Mouse (Mus musculus): ENCODE data around the gene 2010300C02Rik. TPM values are rescaled to one million over a fixed set of nuclear protein-coding genes. Genes with fewer than 3 reads are reported as not detected.
A peak's percentile ranks its signal among the peaks of the same experiment; 100 is the strongest.

2010300C02Rik gene
- polyA plus RNA-seq, 1 experiment from 2014 or later: 1.1 TPM

- no peak for ATAC-seq (ENCODE audit: low FRiP score)
- H3K4me3 ChIP-seq (replicated peaks): no peak overlapping the region
- H3K36me3 ChIP-seq (replicated peaks): no peaks in the 10 kb centered on the region
- H3K4me2 ChIP-seq: no peak overlapping the region
- 74% methylated on average over 4 of the region's 4 CpGs for WGBS
- no peak overlapping the region for H3K9ac ChIP-seq
- H3K27me3 ChIP-seq: no peaks in the 10 kb centered on the region
- no peak overlapping the region for H3K27ac ChIP-seq
- H3K9me3 ChIP-seq: no peaks in the 10 kb centered on the region
- 0 out of 2 replicates have a peak, but pooled peaks cover 4% of the 10 kb centered on the region for H3K4me1 ChIP-seq
Observed at GRCm38 (mm10) chr1:37702326-37702725, 17.6 kb downstream of the 2010300C02Rik start.

GRCm38 (mm10) chr1:37698852-37699439, 20.9 kb downstream of the 2010300C02Rik start:
- no peak overlapping the region for H3K27ac ChIP-seq
- no peak overlapping the region for H3K4me3 ChIP-seq (replicated peaks)
- no peaks in the 10 kb centered on the region for H3K36me3 ChIP-seq (replicated peaks)
- ATAC-seq (ENCODE audit: low FRiP score): no peak
- H3K27me3 ChIP-seq: no peaks in the 10 kb centered on the region
- no peaks in the 10 kb centered on the region for H3K9me3 ChIP-seq
- no peak overlapping the region for H3K4me2 ChIP-seq
- WGBS: 78% methylated on average over 5 of the region's 5 CpGs
- H3K9ac ChIP-seq: no peak overlapping the region
- H3K4me1 ChIP-seq: 0 out of 2 replicates have a peak, but pooled peaks cover 4% of the 10 kb centered on the region

- H3K27ac ChIP-seq: no peak overlapping the region
- H3K27me3 ChIP-seq: no peaks in the 10 kb centered on the region
- no peak overlapping the region for H3K4me3 ChIP-seq (replicated peaks)
- H3K36me3 ChIP-seq (replicated peaks): no peaks in the 10 kb centered on the region
- H3K4me1 ChIP-seq: 0 out of 2 replicates have a peak, but pooled peaks cover 4% of the 10 kb centered on the region
- H3K4me2 ChIP-seq: no peak overlapping the region
- no peaks in the 10 kb centered on the region for H3K9me3 ChIP-seq
- WGBS: 74% methylated on average over 8 of the region's 8 CpGs
- no peak overlapping the region for H3K9ac ChIP-seq
- peak; percentile 58; the same call in 1 of the 2 replicates for ATAC-seq (ENCODE audit: low FRiP score)
Observed at GRCm38 (mm10) chr1:37698186-37698839, 21.6 kb downstream of the 2010300C02Rik start.

- WGBS: 91% methylated on average over 3 of the region's 3 CpGs
- no peak for ATAC-seq (ENCODE audit: low FRiP score)
- Histone ChIP-seq H3K4me1 (0 out of 2 replicates have a peak, but pooled peaks cover 4% of the 10 kb centered on the region), H3K36me3 (replicated peaks) (no peaks in the 10 kb centered on the region), H3K27ac (no peak overlapping the region), H3K9me3 (no peaks in the 10 kb centered on the region), H3K9ac (no peak overlapping the region), H3K4me3 (replicated peaks) (no peak overlapping the region), H3K4me2 (no peak overlapping the region), H3K27me3 (no peaks in the 10 kb centered on the region)
Observed at GRCm38 (mm10) chr1:37696918-37697317, 23.0 kb downstream of the 2010300C02Rik start.

GRCm38 (mm10) chr1:37695732-37696131, 24.2 kb downstream of the 2010300C02Rik start:
- 94% methylated on average over 9 of the region's 9 CpGs for WGBS
- no peaks in the 10 kb centered on the region for H3K9me3 ChIP-seq
- H3K27ac ChIP-seq: no peak overlapping the region
- no peak for ATAC-seq (ENCODE audit: low FRiP score)
- 0 out of 2 replicates have a peak, but pooled peaks cover 4% of the 10 kb centered on the region for H3K4me1 ChIP-seq
- H3K4me2 ChIP-seq: no peak overlapping the region
- no peaks in the 10 kb centered on the region for H3K27me3 ChIP-seq
- H3K4me3 ChIP-seq (replicated peaks): no peak overlapping the region
- no peaks in the 10 kb centered on the region for H3K36me3 ChIP-seq (replicated peaks)
- H3K9ac ChIP-seq: no peak overlapping the region

DNA sequence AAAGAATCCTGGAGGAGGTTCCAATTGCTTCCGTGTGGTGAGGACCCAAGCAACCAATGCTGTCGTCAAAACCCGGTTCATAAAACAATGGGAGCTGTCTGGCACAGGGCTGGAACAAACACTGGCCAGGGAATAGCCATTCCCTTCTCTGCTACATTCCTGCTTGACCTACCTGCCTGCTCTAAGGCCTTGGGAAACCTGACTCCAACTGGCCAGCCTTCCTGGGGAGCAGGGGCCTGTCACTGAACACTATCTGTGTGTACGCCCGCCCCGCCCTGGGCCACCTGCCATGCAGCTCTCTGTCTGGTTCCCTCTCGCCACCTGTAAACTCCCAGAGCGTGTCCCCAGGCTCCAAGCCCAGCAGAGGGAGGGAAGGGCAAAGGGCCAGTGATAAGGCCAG, 25.5 kb downstream of the 2010300C02Rik start:
- 31% methylated on average over 8 of the region's 8 CpGs for WGBS
- H3K9me3 ChIP-seq: no peaks in the 10 kb centered on the region
- 0 out of 2 replicates have a peak, but pooled peaks cover 4% of the 10 kb centered on the region for H3K4me1 ChIP-seq
- H3K27ac ChIP-seq: no peak overlapping the region
- H3K27me3 ChIP-seq: no peaks in the 10 kb centered on the region
- no peaks in the 10 kb centered on the region for H3K36me3 ChIP-seq (replicated peaks)
- H3K4me3 ChIP-seq (replicated peaks): no peak overlapping the region
- no peak overlapping the region for H3K4me2 ChIP-seq
- H3K9ac ChIP-seq: no peak overlapping the region
- ATAC-seq (ENCODE audit: low FRiP score): no peak

DNA sequence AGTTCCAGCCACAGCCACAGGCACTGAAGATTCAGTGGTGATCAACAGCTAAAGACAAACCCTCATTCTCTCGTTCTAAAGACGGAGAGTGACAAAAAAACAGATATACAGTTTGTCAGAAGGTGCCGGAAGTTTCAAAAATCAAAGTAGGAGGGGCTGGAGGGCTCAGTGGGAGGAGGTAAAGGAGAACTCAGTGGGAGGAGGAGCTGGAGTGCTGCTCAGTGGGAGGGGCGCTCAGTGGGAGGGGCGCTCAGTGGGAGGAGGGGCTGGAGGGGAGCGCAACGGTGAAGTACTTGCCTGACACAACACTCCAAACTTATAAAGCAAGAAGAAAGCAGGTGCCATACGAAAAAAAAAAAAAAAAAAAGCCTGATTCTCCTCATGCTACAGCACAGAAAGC, 28.7 kb downstream of the 2010300C02Rik start:
- no peak for ATAC-seq (ENCODE audit: low FRiP score)
- Histone ChIP-seq H3K27ac (no peak overlapping the region), H3K4me1 (peaks cover 3% of the 10 kb centered on the region; the same call in 1 of the 2 replicates), H3K4me2 (no peak overlapping the region), H3K9ac (no peak overlapping the region), H3K4me3 (replicated peaks) (no peak overlapping the region), H3K36me3 (replicated peaks) (no peaks in the 10 kb centered on the region), H3K27me3 (no peaks in the 10 kb centered on the region), H3K9me3 (no peaks in the 10 kb centered on the region)
- 49% methylated on average over 8 of the region's 8 CpGs for WGBS

DNA sequence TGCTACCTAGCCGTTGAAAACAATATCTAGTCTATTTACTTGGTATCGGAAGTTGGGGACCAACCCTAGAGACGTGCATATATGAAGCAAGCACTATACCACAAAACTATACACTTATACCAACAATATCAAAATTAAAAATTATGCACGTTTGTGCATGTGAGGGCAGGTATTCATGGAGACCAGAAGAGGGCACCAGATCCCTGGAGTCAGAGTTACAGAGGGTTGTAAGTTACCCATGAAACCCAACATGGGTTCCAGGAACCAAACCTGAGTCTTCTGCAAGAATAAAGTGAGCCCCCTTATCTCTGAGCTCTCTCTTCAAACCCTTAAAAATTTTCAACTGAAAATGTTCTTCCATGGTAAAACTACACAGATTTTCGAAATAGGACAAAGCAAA, 29.2 kb downstream of the 2010300C02Rik start:
- Histone ChIP-seq H3K9ac (no peak overlapping the region), H3K4me1 (peaks cover 3% of the 10 kb centered on the region; the same call in 1 of the 2 replicates), H3K4me3 (replicated peaks) (no peak overlapping the region), H3K4me2 (no peak overlapping the region), H3K9me3 (no peaks in the 10 kb centered on the region), H3K27me3 (no peaks in the 10 kb centered on the region), H3K27ac (no peak overlapping the region), H3K36me3 (replicated peaks) (no peaks in the 10 kb centered on the region)
- no peak for ATAC-seq (ENCODE audit: low FRiP score)
- 82% methylated on average over 5 of the region's 5 CpGs for WGBS

GRCm38 (mm10) chr1:37689730-37690129, 30.2 kb downstream of the 2010300C02Rik start:
- Histone ChIP-seq H3K9ac (no peak overlapping the region), H3K27ac (no peak overlapping the region), H3K9me3 (no peaks in the 10 kb centered on the region), H3K4me2 (no peak overlapping the region), H3K27me3 (no peaks in the 10 kb centered on the region), H3K4me1 (peaks cover 3% of the 10 kb centered on the region; the same call in 1 of the 2 replicates), H3K36me3 (replicated peaks) (no peaks in the 10 kb centered on the region), H3K4me3 (replicated peaks) (no peak overlapping the region)
- WGBS: 92% methylated on average over 6 of the region's 6 CpGs
- no peak for ATAC-seq (ENCODE audit: low FRiP score)

DNA sequence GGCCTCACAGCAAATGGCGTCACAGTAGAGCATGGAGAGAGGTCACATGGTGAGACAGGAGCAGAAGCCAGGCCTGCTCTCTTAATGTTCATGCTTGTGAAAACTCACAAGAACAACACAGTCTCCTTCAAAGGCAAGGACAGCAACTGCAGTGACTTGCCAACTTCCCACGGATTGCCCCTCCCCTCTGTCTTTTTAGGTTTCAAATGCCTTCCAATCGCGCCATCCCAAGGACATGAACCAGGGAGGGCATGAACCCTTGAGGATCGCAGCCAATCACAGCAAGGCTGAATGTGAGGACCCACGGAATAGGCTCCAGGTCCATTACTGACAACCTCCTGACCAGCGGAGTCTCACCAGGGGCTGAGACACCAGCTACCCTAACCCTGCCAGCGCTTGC, 31.5 kb downstream of the 2010300C02Rik start:
- no peaks in the 10 kb centered on the region for H3K27me3 ChIP-seq
- H3K4me2 ChIP-seq: no peak overlapping the region
- H3K9ac ChIP-seq: no peak overlapping the region
- no peak for ATAC-seq (ENCODE audit: low FRiP score)
- H3K4me1 ChIP-seq: peaks cover 3% of the 10 kb centered on the region; the same call in 1 of the 2 replicates
- no peak overlapping the region for H3K4me3 ChIP-seq (replicated peaks)
- no peaks in the 10 kb centered on the region for H3K9me3 ChIP-seq
- 69% methylated on average over 8 of the region's 8 CpGs for WGBS
- no peaks in the 10 kb centered on the region for H3K36me3 ChIP-seq (replicated peaks)
- no peak overlapping the region for H3K27ac ChIP-seq

DNA sequence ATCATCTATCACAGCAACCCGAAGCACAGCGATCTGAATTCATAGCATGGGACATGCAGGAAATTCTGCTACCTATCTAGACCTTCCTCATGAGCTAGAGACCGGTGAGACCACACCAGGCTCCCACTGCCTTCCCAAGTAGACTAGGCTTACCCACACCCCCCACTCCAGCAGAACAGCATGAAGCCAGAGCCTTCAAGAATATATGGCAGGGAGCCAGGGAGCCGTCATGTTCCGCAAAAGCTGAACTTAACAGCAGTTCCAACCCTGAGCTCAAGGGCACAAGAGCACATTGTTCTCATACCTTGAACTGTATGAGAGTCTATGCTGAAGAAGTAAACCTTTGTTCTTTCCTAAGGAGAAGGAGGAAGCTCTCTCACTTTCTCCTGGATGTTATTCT, 32.4 kb downstream of the 2010300C02Rik start:
- WGBS: 84% methylated on average over 5 of the region's 5 CpGs
- Histone ChIP-seq H3K9me3 (no peaks in the 10 kb centered on the region), H3K4me2 (no peak overlapping the region), H3K27ac (no peak overlapping the region), H3K9ac (no peak overlapping the region), H3K4me1 (peaks cover 3% of the 10 kb centered on the region; the same call in 1 of the 2 replicates), H3K4me3 (replicated peaks) (no peak overlapping the region), H3K27me3 (no peaks in the 10 kb centered on the region), H3K36me3 (replicated peaks) (no peaks in the 10 kb centered on the region)
- ATAC-seq (ENCODE audit: low FRiP score): no peak

- Histone ChIP-seq H3K27ac (no peak overlapping the region), H3K4me3 (replicated peaks) (no peak overlapping the region), H3K36me3 (replicated peaks) (no peaks in the 10 kb centered on the region), H3K4me2 (no peak overlapping the region), H3K9ac (no peak overlapping the region), H3K27me3 (no peaks in the 10 kb centered on the region), H3K9me3 (no peaks in the 10 kb centered on the region), H3K4me1 (peaks cover 3% of the 10 kb centered on the region; the same call in 1 of the 2 replicates)
- ATAC-seq (ENCODE audit: low FRiP score): no peak
- WGBS: 87% methylated on average over 15 of the region's 15 CpGs
Observed at GRCm38 (mm10) chr1:37686953-37687441, 32.9 kb downstream of the 2010300C02Rik start.
